Mouse (Mus musculus) spleen, postnatal 10 days (tissue): ENCODE results near the gene Gm13287.
"Not testable (repeated sequence)": the region's sequence is repeated elsewhere in the genome, so short reads cannot be mapped to it uniquely, and the experiment has no call there.

Source experiments
- DNase-seq, 2 experiments: peaks; one replicate each; pipeline ENCODE4 v3.0.0; 2021 to 2022; ENCODE audit warnings: low spot score in 2 of 2

Gm13287 gene

DNA sequence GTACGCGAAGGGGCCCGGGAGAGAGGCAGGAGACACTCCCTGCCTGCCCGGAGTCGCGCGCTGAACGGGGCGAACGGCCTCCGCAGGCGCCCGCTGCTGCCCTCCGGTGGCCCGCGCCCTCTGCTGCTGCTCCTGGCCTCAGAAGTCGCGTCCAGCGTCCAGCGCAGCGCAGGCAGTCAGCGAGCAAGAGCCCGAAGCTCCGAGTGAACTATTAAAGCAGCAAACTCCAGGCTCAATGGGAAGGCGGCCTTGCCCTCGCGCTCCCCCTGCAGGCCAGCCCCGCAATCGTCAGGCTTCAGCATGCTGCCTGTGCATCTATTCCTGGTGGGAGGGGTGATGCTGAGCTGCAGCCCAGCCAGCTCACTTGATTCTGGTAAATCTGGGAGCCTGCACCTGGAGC is at the start of gene Gm13287:
Gene Gm13287 (plus strand): TSS at position 301 of the 400 bp plus-strand sequence.
- DNase-seq = not testable (repeated sequence)

DNA sequence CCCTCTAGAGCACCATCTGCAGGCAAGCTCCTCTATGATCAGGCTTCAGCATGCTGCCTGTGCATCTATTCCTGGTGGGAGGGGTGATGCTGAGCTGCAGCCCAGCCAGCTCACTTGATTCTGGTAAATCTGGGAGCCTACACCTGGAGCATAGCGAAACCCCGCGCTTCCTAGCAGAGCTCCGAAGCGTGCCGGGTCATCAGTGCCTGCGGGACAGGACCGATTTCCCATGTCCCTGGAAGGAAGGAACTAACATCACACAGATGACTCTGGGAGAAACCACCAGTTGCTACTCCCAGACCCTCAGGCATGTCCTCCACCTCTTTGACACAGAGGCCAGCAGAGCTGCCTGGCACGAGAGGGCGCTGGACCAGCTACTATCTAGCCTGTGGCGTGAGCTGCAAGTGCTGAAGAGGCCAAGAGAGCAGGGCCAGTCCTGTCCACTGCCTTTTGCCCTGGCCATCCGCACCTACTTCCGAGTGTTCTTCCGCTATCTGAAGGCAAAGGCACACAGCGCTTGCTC is 48.2 kb upstream of the Gm13287 start, which contains the start of gene Gm13271:
Gene Gm13271 (plus strand): TSS at position 51 of the 523 bp plus-strand sequence.
- peak; percentile 58 to 74 for DNase-seq

DNA sequence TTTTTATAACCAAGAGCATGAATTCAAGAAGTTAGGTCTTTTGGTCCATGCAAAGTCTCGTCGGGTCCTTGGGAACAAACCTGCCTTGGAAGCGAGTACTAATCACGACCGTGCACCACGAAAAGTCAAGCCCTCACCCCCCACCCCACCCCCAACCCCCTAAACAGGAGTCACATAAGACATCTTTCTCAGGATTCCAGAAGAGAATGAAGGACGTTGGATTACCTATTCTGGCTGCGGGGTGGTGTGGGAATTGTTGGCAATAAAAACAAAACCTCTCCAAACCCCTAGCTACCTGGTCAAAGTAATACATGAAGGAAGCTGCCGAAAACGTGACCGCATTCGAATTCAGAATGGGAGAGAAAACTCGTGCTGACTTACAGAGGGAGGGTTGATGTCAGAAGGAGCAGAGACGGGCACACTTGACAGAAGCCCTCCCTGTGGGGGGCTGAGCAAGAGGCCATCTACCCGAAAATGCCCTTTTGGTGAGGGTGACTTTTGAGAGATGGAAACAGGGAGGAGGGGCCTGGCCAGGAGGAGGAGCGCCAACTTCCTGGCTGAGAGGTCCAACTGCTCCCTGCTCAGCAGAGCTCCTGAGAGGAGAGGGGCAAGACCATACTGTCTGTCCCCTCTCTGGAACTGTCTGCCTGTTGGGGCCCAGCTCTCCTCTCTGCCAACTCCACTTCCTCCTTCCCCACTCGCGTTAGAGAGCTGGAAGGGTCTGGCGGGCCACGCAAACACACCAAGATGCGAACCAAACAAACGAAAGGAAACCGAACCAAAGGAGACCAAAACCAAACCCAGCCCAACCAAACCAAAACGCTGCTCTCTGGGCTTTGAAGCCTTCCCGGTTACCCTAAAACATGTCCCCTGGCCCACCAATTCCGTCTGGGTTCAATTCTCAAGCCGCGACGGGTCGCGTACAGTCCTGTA is 46.2 kb upstream of the Gm13287 start:
- not testable (repeated sequence) for DNase-seq

DNA sequence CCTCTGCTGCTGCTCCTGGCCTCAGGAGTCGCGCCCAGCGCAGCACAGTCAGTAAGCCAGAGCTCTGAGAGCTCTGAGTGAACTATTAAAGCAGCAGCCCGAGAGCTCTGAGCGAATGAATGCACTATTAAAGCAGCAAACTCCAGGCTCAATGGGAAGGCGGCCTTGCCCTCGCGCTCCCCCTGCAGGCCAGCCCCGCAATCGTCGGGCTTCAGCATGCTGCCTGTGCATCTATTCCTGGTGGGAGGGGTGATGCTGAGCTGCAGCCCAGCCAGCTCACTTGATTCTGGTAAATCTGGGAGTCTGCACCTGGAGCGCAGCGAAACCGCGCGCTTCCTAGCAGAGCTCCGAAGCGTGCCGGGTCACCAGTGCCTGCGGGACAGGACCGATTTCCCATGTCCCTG is 45.4 kb upstream of the Gm13287 start:
- peak; percentile 83 to 88 for DNase-seq

DNA sequence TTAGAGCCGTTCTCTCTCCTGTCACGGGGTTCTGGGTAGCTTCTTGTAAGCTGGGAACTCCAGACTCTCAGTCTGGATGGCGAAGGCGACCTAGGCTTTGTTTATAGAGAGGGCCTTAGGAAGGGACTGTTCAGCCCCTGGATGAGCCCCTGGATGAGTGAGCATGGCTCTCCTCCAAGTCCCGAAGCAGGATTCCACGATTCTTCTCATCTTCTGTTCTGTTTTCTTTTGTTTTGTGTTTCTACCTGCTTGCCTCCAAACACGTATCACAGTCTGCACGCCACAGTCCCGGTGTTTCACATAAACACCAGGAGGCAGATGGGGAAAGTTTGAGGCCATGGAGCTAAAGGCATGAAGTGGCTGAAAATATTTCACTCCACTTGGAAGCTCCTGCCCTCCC is 44.3 kb upstream of the Gm13287 start:
- DNase-seq = not testable (repeated sequence)

DNA sequence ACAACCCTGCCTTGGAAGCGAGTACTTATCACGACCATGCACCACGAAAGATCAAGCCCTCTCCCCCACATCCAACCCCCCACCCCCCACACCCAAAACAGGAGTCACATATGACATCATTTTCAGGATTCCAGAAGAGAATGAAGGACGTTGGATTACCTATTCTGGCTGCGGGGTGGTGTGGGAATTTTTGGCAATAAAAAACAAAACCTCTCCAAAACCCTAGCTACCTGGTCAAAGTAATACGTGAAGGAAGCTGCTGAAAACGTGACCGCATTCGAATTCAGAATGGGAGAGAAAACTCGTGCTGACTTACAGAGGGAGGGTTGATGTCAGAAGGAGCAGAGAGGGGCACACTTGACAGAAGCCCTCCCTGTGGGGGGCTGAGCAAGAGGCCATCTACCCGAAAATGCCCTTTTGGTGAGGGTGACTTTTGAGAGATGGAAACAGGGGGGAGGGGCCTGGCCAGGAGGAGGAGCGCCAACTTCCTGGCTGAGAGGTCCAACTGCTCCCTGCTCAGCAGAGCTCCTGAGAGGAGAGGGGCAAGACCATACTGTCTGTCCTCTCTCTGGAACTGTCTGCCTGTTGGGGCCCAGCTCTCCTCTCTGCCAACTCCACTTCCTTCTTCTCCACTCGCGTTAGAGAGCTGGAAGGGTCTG is 43.3 kb upstream of the Gm13287 start, which contains the start of gene Gm13283:
Gene Gm13283 (plus strand): TSS at position 510 of the 659 bp plus-strand sequence.
- peak; percentile 24 to 39 for DNase-seq

DNA sequence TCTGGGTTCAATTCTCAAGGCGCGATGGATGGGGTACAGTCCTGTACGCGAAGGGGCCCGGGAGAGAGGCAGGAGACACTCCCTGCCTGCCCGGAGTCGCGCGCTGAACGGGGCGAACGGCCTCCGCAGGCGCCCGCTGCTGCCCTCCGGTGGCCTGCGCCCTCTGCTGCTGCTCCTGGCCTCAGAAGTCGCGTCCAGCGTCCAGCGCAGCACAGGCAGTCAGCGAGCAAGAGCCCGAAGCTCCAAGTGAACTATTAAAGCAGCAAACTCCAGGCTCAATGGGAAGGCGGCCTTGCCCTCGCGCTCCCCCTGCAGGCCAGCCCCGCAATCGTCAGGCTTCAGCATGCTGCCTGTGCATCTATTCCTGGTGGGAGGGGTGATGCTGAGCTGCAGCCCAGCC is 42.6 kb upstream of the Gm13287 start:
- DNase-seq = peak; percentile 44 to 63

DNA sequence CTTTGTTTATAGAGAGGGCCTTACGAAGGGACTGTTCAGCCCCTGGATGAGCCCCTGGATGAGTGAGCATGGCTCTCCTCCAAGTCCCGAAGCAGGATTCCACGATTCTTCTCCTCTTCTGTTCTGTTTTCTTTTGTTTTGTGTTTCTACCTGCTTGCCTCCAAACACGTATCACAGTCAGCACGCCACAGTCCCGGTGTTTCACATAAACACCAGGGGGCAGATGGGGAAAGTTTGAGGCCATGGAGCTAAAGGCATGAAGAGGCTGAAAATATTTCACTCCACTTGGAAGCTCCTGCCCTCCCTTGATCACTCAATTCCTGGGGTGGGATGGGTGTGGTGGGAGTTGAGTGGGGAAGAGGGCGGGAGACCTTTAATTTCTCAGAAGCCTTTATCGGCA is 41.3 kb upstream of the Gm13287 start:
- peak; percentile 72 to 73 for DNase-seq

DNA sequence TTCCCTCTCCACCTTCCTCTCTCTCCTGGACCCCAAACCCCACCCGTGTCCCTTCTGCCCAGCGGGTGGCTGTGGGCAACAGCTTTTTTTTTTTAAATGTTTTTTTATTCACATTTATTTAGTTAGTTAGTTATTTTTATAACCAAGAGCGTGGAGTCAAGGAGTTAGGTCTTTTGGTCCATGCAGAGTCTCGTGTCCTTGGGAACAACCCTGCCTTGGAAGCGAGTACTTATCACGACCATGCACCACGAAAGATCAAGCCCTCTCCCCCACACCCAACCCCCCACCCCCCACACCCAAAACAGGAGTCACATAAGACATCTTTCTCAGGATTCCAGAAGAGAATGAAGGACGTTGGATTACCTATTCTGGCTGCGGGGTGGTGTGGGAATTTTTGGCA is 40.7 kb upstream of the Gm13287 start:
- not testable (repeated sequence) for DNase-seq

DNA sequence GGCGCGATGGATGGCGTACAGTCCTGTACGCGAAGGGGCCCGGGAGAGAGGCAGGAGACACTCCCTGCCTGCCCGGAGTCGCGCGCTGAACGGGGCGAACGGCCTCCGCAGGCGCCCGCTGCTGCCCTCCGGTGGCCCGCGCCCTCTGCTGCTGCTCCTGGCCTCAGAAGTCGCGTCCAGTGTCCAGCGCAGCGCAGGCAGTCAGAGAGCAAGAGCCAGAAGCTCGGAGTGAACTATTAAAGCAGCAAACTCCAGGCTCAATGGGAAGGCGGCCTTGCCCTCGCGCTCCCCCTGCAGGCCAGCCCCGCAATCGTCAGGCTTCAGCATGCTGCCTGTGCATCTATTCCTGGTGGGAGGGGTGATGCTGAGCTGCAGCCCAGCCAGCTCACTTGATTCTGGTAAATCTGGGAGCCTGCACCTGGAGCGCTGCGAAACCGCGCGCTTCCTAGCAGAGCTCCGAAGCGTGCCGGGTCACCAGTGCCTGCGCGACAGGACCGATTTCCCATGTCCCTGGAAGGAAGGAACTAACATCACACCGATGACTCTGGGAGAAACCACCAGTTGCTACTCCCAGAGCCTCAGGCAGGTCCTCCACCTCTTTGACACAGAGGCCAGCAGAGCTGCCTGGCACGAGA is 39.6 kb upstream of the Gm13287 start:
- peak; percentile 12 to 27 for DNase-seq

DNA sequence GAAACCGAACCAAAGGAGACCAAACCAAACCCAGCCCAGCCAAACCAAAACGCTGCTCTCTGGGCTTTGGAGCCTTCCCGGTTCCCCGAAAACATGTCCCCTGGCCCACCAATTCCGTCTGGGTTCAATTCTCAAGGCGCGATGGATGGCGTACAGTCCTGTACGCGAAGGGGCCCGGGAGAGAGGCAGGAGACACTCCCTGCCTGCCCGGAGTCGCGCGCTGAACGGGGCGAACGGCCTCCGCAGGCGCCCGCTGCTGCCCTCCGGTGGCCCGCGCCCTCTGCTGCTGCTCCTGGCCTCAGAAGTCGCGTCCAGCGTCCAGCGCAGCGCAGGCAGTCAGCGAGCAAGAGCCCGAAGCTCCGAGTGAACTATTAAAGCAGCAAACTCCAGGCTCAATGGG is 29.5 kb upstream of the Gm13287 start, which contains the start of gene Gm13290:
Gene Gm13290 (plus strand): TSS at position 301 of the 400 bp plus-strand sequence.
- not testable (repeated sequence) for DNase-seq

DNA sequence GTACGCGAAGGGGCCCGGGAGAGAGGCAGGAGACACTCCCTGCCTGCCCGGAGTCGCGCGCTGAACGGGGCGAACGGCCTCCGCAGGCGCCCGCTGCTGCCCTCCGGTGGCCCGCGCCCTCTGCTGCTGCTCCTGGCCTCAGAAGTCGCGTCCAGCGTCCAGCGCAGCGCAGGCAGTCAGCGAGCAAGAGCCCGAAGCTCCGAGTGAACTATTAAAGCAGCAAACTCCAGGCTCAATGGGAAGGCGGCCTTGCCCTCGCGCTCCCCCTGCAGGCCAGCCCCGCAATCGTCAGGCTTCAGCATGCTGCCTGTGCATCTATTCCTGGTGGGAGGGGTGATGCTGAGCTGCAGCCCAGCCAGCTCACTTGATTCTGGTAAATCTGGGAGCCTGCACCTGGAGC is 26.4 kb upstream of the Gm13287 start, which contains the start of gene Gm13289:
Gene Gm13289 (plus strand): TSS at position 301 of the 400 bp plus-strand sequence.
- DNase-seq = not testable (repeated sequence)

DNA sequence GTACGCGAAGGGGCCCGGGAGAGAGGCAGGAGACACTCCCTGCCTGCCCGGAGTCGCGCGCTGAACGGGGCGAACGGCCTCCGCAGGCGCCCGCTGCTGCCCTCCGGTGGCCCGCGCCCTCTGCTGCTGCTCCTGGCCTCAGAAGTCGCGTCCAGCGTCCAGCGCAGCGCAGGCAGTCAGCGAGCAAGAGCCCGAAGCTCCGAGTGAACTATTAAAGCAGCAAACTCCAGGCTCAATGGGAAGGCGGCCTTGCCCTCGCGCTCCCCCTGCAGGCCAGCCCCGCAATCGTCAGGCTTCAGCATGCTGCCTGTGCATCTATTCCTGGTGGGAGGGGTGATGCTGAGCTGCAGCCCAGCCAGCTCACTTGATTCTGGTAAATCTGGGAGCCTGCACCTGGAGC is 23.5 kb upstream of the Gm13287 start, which contains the start of gene Gm13272:
Gene Gm13272 (plus strand): TSS at position 301 of the 400 bp plus-strand sequence.
- DNase-seq = not testable (repeated sequence)

DNA sequence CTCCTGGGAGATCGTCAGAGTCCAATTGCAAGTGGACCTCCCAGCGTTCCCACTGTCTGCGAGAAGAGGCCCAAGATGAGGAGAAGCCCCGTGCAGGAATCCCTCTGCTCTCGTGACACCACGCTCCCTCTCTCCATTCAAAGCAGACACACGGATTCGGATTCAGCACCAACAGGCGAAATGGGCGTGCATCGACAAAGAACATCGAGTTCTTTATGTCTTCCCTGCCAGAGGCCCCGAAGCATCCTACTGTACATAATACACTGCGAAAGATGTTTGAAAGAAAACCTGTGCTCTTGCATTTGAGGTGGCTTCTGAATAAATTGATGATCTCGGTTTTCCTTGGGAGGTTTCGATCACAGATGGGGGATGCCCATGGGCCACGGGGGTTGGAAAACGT is 22.7 kb upstream of the Gm13287 start:
- DNase-seq = not testable (repeated sequence)

DNA sequence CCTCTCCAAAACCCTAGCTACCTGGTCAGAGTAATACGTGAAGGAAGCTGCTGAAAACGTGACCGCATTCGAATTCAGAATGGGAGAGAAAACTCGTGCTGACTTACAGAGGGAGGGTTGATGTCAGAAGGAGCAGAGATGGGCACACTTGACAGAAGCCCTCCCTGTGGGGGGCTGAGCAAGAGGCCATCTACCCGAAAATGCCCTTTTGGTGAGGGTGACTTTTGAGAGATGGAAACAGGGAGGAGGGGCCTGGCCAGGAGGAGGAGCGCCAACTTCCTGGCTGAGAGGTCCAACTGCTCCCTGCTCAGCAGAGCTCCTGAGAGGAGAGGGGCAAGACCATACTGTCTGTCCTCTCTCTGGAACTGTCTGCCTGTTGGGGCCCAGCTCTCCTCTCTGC is 21.2 kb upstream of the Gm13287 start, which contains the start of gene Ifnz:
Gene Ifnz (plus strand): TSS at position 301 of the 400 bp plus-strand sequence.
- not testable (repeated sequence) for DNase-seq

DNA sequence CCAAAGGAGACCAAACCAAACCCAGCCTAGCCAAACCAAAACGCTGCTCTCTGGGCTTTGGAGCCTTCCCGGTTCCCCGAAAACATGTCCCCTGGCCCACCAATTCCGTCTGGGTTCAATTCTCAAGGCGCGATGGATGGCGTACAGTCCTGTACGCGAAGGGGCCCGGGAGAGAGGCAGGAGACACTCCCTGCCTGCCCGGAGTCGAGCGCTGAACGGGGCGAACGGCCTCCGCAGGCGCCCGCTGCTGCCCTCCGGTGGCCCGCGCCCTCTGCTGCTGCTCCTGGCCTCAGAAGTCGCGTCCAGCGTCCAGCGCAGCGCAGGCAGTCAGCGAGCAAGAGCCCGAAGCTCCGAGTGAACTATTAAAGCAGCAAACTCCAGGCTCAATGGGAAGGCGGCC is 20.7 kb upstream of the Gm13287 start:
- not testable (repeated sequence) for DNase-seq

DNA sequence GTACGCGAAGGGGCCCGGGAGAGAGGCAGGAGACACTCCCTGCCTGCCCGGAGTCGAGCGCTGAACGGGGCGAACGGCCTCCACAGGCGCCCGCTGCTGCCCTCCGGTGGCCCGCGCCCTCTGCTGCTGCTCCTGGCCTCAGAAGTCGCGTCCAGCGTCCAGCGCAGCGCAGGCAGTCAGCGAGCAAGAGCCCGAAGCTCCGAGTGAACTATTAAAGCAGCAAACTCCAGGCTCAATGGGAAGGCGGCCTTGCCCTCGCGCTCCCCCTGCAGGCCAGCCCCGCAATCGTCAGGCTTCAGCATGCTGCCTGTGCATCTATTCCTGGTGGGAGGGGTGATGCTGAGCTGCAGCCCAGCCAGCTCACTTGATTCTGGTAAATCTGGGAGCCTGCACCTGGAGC is 17.6 kb upstream of the Gm13287 start, which contains the start of gene Gm13276:
Gene Gm13276 (plus strand): TSS at position 301 of the 400 bp plus-strand sequence.
- DNase-seq = not testable (repeated sequence)

DNA sequence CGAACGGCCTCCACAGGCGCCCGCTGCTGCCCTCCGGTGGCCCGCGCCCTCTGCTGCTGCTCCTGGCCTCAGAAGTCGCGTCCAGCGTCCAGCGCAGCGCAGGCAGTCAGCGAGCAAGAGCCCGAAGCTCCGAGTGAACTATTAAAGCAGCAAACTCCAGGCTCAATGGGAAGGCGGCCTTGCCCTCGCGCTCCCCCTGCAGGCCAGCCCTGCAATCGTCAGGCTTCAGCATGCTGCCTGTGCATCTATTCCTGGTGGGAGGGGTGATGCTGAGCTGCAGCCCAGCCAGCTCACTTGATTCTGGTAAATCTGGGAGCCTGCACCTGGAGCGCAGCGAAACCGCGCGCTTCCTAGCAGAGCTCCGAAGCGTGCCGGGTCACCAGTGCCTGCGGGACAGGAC is 14.7 kb upstream of the Gm13287 start, which contains the start of gene Gm13277:
Gene Gm13277 (plus strand): TSS at position 231 of the 400 bp plus-strand sequence.
- peak; percentile 17 to 69 for DNase-seq

DNA sequence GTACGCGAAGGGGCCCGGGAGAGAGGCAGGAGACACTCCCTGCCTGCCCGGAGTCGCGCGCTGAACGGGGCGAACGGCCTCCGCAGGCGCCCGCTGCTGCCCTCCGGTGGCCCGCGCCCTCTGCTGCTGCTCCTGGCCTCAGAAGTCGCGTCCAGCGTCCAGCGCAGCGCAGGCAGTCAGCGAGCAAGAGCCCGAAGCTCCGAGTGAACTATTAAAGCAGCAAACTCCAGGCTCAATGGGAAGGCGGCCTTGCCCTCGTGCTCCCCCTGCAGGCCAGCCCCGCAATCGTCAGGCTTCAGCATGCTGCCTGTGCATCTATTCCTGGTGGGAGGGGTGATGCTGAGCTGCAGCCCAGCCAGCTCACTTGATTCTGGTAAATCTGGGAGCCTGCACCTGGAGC is 11.8 kb upstream of the Gm13287 start, which contains the start of gene Gm13278:
Gene Gm13278 (plus strand): TSS at position 301 of the 400 bp plus-strand sequence.
- not testable (repeated sequence) for DNase-seq

DNA sequence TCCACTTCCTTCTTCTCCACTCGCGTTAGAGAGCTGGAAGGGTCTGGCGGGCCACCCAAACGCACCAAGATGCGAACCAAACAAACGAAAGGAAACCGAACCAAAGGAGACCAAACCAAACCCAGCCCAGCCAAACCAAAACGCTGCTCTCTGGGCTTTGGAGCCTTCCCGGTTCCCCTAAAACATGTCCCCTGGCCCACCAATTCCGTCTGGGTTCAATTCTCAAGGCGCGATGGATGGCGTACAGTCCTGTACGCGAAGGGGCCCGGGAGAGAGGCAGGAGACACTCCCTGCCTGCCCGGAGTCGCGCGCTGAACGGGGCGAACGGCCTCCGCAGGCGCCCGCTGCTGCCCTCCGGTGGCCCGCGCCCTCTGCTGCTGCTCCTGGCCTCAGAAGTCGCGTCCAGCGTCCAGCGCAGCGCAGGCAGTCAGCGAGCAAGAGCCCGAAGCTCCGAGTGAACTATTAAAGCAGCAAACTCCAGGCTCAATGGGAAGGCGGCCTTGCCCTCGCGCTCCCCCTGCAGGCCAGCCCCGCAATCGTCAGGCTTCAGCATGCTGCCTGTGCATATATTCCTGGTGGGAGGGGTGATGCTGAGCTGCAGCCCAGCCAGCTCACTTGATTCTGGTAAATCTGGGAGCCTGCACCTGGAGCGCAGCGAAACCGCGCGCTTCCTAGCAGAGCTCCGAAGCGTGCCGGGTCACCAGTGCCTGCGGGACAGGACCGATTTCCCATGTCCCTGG is 8.9 kb upstream of the Gm13287 start, which contains the start of gene Gm13275:
Gene Gm13275 (plus strand): TSS at position 552 of the 740 bp plus-strand sequence.
- DNase-seq = peak; percentile 47 to 79
